Mouse (Mus musculus) brain, embryonic 14.5 days (tissue): ENCODE measurements at regions not wholly inside any gene's neighbourhood (a gene's known extent, or its start where the extent isn't known, plus 50 kb on each side); places are given as distances from the start of the nearest gene placed in this dataset.

ENCODE experiments used
- DNase-seq: peaks from one replicate; pipeline ENCODE4 v3.0.0-alpha.2; 2011; ENCODE audit warnings: low read depth
- CTCF ChIP-seq: fragments of 200-500 bp; IDR thresholded peaks from 2 replicates; pipeline ENCODE4 v1.5.1; 2012; ENCODE audit warnings: inconsistent platforms, mild to moderate bottlenecking, moderate library complexity, borderline replicate concordance; ENCODE audit not compliant: insufficient read depth, insufficient read length; ENCODE audit errors: extremely low read depth
- POLR2A ChIP-seq: fragments of 200-500 bp; IDR thresholded peaks from 2 replicates; pipeline ENCODE4 v1.6.1; 2012; ENCODE audit warnings: mild to moderate bottlenecking, inconsistent platforms, borderline replicate concordance; ENCODE audit not compliant: poor library complexity, insufficient read depth, insufficient read length, severe bottlenecking; ENCODE audit errors: extremely low read depth

- TF ChIP-seq POLR2A (no peak), CTCF (no peak)
- peak; percentile 48 for DNase-seq
These were observed 1650.7 kb upstream of the Tenm2 start for GRCm38 (mm10) chr11:38886466-38886865.

- DNase-seq, result peak; percentile 90
- TF ChIP-seq POLR2A (no peak), CTCF (no peak)
These were observed 1626.0 kb upstream of the Tenm2 start for GRCm38 (mm10) chr11:38861622-38862345.

DNA sequence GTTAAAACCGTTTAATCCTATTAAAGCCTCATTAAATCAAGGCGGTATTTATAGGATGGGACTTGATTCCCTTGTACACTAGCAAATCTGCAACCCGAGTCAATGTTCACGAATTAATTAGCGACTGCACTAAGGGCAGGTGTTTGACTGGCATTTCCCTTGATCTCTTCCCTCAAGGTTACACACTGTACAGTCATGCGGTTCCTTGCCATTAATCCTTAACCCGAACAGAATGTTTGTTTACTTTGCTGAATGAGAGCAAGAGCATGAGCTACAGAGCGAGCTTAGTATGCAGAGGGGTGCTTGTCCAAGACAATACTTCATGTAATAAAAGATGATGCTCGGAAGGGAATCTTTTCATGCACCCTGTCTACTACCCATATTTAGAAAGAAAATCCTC lies 1620.9 kb upstream of the Tenm2 start:
- no peak for TF ChIP-seq CTCF
- TF ChIP-seq POLR2A, result no peak
- DNase-seq, result peak; percentile 47

DNA sequence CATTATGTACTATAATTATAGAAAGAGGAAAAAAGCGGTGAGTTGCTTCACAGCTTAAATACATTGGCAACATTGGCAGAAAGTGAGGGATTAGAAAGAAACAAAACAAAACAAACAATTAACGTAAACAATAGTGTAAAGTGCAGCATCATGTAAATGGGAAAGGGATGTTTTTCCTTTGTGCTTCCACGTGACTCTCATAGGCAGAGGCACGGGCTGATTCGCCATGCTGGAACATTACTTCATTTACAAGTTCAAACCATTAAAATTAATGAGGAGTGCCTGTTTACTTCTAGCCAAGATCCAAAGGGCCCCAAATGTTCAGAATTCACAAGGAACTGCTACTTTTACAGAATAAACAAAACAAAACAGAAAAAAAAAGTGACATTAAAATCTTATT lies 1593.4 kb upstream of the Tenm2 start:
- TF ChIP-seq POLR2A, result no peak
- TF ChIP-seq CTCF, result no peak
- peak; percentile 36 for DNase-seq

- peak; percentile 55 for DNase-seq
- TF ChIP-seq POLR2A (no peak), CTCF (no peak)
These were observed 1592.6 kb upstream of the Tenm2 start for GRCm38 (mm10) chr11:38828375-38828774.

DNA sequence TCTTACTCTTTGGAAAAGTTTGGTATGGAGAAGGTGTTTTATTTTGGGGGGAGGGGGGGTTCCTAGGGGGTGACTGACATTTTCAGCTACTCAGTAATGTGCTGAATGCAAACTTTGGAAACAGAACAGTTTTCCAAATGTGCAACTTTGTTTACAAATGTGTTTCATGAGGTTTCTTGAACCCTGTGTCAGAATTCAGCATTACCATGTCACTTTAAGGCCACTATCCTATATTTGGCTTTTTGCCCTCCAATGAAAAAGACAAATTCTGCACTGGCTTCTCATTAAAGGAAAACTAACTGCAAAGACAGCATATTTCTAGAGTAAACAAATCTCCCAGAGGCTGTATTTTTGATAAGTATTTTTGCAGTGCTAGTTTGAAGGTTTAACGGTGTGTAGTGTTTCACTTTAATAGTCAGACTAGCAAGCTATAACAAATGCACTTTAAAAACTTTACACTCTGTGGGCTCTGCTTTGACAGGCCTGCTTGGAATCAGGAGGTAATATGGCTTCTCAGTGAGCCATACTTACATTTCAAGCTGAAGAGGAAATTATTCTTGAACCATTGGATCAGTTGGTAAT lies 1589.5 kb upstream of the Tenm2 start:
- TF ChIP-seq POLR2A, result no peak
- no peak for TF ChIP-seq CTCF
- no peak for DNase-seq

DNA sequence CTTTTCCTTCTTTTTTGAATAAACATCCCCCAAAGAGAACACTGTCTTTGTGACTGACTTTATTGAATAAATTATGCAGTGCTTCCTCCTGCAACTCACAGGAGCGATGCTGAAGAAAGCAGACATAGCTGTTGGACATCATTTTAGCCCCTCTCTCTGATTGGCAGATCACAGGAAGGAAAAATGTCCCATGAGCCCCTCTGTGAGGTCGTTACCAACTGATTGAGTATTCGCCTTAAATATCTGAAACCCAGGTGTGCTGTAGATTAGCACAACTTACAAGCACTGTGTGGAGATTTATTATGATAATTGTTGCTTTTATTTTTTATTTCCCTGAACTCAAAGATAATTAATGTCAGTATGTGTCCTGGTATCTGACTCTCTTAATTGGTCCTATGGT lies 1582.4 kb upstream of the Tenm2 start:
- no peak for TF ChIP-seq POLR2A
- no peak for TF ChIP-seq CTCF
- DNase-seq, result peak; percentile 64

- DNase-seq, result no peak
- TF ChIP-seq CTCF, result no peak
- TF ChIP-seq POLR2A, result no peak
These were observed 1547.8 kb upstream of the Tenm2 start for GRCm38 (mm10) chr11:38783548-38783947.

- no peak for TF ChIP-seq POLR2A
- TF ChIP-seq CTCF, result no peak
- peak; percentile 24 for DNase-seq
These were observed 1543.8 kb upstream of the Tenm2 start for GRCm38 (mm10) chr11:38779585-38779984.

DNA sequence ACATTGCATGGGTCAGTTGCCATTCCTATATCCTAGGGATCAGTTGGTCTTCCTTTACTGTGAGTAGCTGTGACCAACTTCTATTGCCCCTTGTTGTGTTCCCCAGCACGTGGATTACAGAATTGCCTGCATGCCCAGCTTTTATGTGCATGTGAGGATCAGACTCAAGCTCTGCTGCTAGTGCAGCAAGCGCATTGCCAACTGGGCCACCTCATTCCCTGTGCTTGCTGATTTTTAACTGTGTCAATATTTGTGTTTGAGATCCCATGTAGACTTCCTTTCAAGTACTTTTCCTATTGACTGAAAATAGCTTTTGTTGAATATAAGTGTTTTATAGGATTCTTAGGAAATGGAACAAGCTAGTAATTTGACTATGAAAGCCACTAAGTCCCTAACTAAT lies 1526.5 kb upstream of the Tenm2 start:
- no peak for DNase-seq
- TF ChIP-seq CTCF (no peak), POLR2A (no peak)

DNA sequence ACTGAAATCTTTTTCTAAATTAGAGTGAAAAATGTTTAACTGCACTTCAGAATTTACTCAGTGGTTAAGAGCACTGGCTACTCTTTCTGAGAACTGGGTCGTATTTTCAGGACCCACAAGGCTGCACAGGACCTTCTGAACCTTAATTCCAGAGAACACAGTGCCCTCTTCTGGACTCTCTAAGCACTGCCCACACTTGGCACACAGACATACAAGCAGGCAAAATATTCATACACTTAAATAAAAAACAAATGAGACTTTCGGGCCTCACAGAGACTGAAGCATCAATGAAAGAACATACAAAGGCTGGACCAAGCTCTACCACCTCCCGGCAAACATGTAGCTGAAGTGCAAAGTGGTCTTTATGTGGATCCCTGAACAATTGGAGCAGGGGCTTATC lies 1511.8 kb upstream of the Tenm2 start:
- DNase-seq, result peak; percentile 67
- TF ChIP-seq POLR2A (no peak), CTCF (peak; percentile 64; the same call in 1 of the 2 replicates)

- DNase-seq, result peak; percentile 62
- TF ChIP-seq CTCF (no peak), POLR2A (no peak)
These were observed 1493.3 kb upstream of the Tenm2 start for GRCm38 (mm10) chr11:38729101-38729500.
